Mouse (Mus musculus) bone marrow, adult 2 months (tissue): ENCODE measurements around the gene Hist1h2bm. TPM values are rescaled to one million over a fixed set of nuclear protein-coding genes. Genes with fewer than 3 reads are reported as not detected.
"Not testable (repeated sequence)": the region's sequence is repeated elsewhere in the genome, so short reads cannot be mapped to it uniquely, and the experiment has no call there.

ENCODE experiments used
- H3K27ac ChIP-seq: fragments of 200-500 bp; 2 replicates; pipeline ENCODE4 v1.5.1; 2012; ENCODE audit warnings: low read depth, mild to moderate bottlenecking, control low read depth, inconsistent platforms, low read length; ENCODE audit not compliant: control insufficient read depth, poor library complexity, insufficient read depth
- H3K4me1 ChIP-seq: fragments of 200-500 bp; 2 replicates; pipeline ENCODE4 v1.6.1; 2011; ENCODE audit warnings: low read length; ENCODE audit not compliant: control insufficient read depth, insufficient read depth
- H3K4me3 ChIP-seq: fragments of 200-500 bp; replicated peaks from 2 replicates; pipeline ENCODE3; 2011; ENCODE audit warnings: mild to moderate bottlenecking, low read depth, low read length, control low read depth; ENCODE audit not compliant: control insufficient read depth
- CTCF ChIP-seq: fragments of 200-500 bp; IDR thresholded peaks from 2 replicates; pipeline ENCODE4 v1.5.1; 2011; ENCODE audit warnings: low read length, control low read depth; ENCODE audit not compliant: control insufficient read depth, insufficient read depth
- POLR2A ChIP-seq: fragments of 200-500 bp; IDR thresholded peaks from 2 replicates; pipeline ENCODE4 v1.6.1; 2011; ENCODE audit warnings: low read depth, mild to moderate bottlenecking, control low read depth, low read length, borderline replicate concordance; ENCODE audit not compliant: control insufficient read depth
- WGBS: fragments of 180-500 bp; shearing (Covaris S2); methylation state at CpG from one replicate; pipeline ENCODE4 v1.1.7; 2018; 5-methylcytosine and 5-hydroxymethylcytosine counted together
- polyA plus RNA-seq: library from polyadenylated mRNA; stranded (reverse); fragments of >200 nt; gene quantifications from 2 replicates; pipeline ENCODE4 v1.2.4, GENCODE M21; 2011; ENCODE audit warnings: low replicate concordance; ENCODE audit not compliant: missing spikeins, insufficient read depth, insufficient read length

Gene Hist1h2bm
- polyA plus RNA-seq, 1 experiment = 68.6 TPM

DNA sequence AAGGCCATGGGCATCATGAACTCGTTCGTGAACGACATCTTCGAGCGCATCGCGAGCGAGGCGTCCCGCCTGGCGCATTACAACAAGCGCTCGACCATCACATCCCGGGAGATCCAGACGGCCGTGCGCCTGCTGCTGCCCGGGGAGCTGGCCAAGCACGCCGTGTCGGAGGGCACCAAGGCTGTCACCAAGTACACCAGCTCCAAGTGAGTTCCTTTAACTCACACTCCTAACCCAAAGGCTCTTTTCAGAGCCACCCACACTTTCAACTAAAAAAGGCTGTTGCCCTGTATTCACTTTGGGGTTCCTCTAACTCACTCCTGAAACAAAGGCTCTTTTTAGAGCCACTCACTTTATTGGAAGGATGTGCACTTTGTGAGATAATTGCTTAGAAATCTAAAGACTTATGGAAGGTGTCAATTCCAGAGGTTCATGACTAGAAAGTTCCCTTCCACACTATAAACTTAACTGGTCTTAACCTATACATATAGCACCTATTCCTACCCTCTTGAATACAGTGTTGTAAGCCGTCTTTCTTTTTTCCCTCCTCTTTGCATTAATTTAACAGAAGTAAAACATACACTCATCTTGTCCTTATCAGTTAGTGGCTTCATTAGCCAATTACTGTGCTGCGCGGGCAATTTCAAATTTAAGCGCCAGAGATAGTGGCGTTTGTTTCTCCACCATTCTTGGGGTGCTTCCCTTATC lies 32.6 kb downstream of the Hist1h2bm start:
- TF ChIP-seq POLR2A = peak; percentile 74; the same call in 1 of the 2 replicates
- H3K4me1 ChIP-seq = not testable (repeated sequence)
- under 1% methylated on average over 21 of the region's 26 CpGs for WGBS
- Histone ChIP-seq H3K27ac (peak overlapping the region; percentile 93), H3K4me3 (peak overlapping the region; percentile 59)

- Histone ChIP-seq H3K4me3 (peak overlapping the region; percentile 20), H3K27ac (no peak overlapping the region), H3K4me1 (peaks cover 2% of the 10 kb centered on the region; the same call in 1 of the 2 replicates)
- TF ChIP-seq CTCF (no peak), POLR2A (no peak)
- 61% methylated on average over 1 of the region's 1 CpGs for WGBS
These were observed 33.9 kb downstream of the Hist1h2bm start for GRCm38 (mm10) chr13:21755707-21756106.

Other genes starting within 250 kb of the Hist1h2bm start
- gene Zkscan4, start 243.1 kb upstream of the Hist1h2bm start, polyA plus RNA-seq = not detected in 2 replicates
- gene Gm10065, start 242.6 kb upstream of the Hist1h2bm start, polyA plus RNA-seq = not detected in 2 replicates
- gene AK157302, start 226.8 kb upstream of the Hist1h2bm start, polyA plus RNA-seq = 1.6 TPM in 1 of 2 replicates, not detected in the other
- 14.1 TPM in 1 of 2 replicates, not detected in the other for gene Gm11273, start 220.6 kb upstream of the Hist1h2bm start, polyA plus RNA-seq
- 2.1 and 6.4 TPM in 2 replicates for gene Zkscan8, start 190.9 kb upstream of the Hist1h2bm start, polyA plus RNA-seq
- gene Olfr1366, start 179.2 kb upstream of the Hist1h2bm start, polyA plus RNA-seq = not detected in 2 replicates
- 0.90 and 1.00 TPM in 2 replicates for gene Olfr1535, start 162.2 kb upstream of the Hist1h2bm start, polyA plus RNA-seq
- not detected in 2 replicates for gene Olfr1364, start 140.3 kb upstream of the Hist1h2bm start, polyA plus RNA-seq
- gene Olfr1362, start 108.0 kb upstream of the Hist1h2bm start, polyA plus RNA-seq = not detected in 2 replicates
- not detected in 2 replicates for gene Olfr11, start 79.5 kb upstream of the Hist1h2bm start, polyA plus RNA-seq
- gene Olfr1361, start 58.7 kb upstream of the Hist1h2bm start, polyA plus RNA-seq = not detected in 2 replicates
- not detected in 2 replicates for gene Olfr1360, start 44.6 kb upstream of the Hist1h2bm start, polyA plus RNA-seq
- not detected in 2 replicates for gene Olfr1359, start 23.9 kb upstream of the Hist1h2bm start, polyA plus RNA-seq
- gene Hist1h2bl, start 5.9 kb upstream of the Hist1h2bm start, polyA plus RNA-seq = 28.9 and 65.7 TPM in 2 replicates
- gene Hist1h2ai, start 5.6 kb upstream of the Hist1h2bm start, polyA plus RNA-seq = 19.2 and 21.1 TPM in 2 replicates
- gene Hist1h3h, start 4.4 kb upstream of the Hist1h2bm start, polyA plus RNA-seq = 49.7 and 178 TPM in 2 replicates
- gene Hist1h4j, start 13.0 kb downstream of the Hist1h2bm start, polyA plus RNA-seq = 47.4 and 58.6 TPM in 2 replicates
- gene Hist1h4k, start 28.5 kb downstream of the Hist1h2bm start, polyA plus RNA-seq = 358 and 477 TPM in 2 replicates
- 25.2 and 61.7 TPM in 2 replicates for gene Hist1h2ak, start 31.8 kb downstream of the Hist1h2bm start, polyA plus RNA-seq
- gene Hist1h2bn, start 32.1 kb downstream of the Hist1h2bm start, polyA plus RNA-seq = 98.2 and 195 TPM in 2 replicates
- gene Hist1h1b, start 58.6 kb downstream of the Hist1h2bm start, polyA plus RNA-seq = 99.1 and 123 TPM in 2 replicates
- gene Hist1h3i, start 61.3 kb downstream of the Hist1h2bm start, polyA plus RNA-seq = 34.1 TPM in 1 of 2 replicates, not detected in the other
- 14.9 and 15.3 TPM in 2 replicates for gene Hist1h2an, start 65.2 kb downstream of the Hist1h2bm start, polyA plus RNA-seq
- gene Hist1h2bp, start 65.4 kb downstream of the Hist1h2bm start, polyA plus RNA-seq = 31.5 and 33.4 TPM in 2 replicates
- 27.5 and 42.9 TPM in 2 replicates for gene Hist1h2bq, start 88.2 kb downstream of the Hist1h2bm start, polyA plus RNA-seq
- gene Hist1h2ao, start 88.4 kb downstream of the Hist1h2bm start, polyA plus RNA-seq = 5.1 TPM in 1 of 2 replicates, not detected in the other
- gene Hist1h4m, start 89.7 kb downstream of the Hist1h2bm start, polyA plus RNA-seq = 157 and 288 TPM in 2 replicates
- 79.8 and 313 TPM in 2 replicates for gene Hist1h4n, start 110.2 kb downstream of the Hist1h2bm start, polyA plus RNA-seq
- 94.2 and 102 TPM in 2 replicates for gene Hist1h2ap, start 111.5 kb downstream of the Hist1h2bm start, polyA plus RNA-seq
- 36.9 and 43.8 TPM in 2 replicates for gene Hist1h2br, start 111.7 kb downstream of the Hist1h2bm start, polyA plus RNA-seq
- 1.4 and 2.5 TPM in 2 replicates for gene Zfp184, start 223.1 kb downstream of the Hist1h2bm start, polyA plus RNA-seq